Mouse (Mus musculus): ENCODE measurements around the gene Rplp0. TPM values are rescaled to one million over a fixed set of nuclear protein-coding genes. Genes with fewer than 3 reads are reported as not detected.
A peak's percentile ranks its signal among the peaks of the same experiment; 100 is the strongest.

Gene Rplp0
- polyA plus RNA-seq, 1 experiment from 2014 or later, result 832 TPM

DNA sequence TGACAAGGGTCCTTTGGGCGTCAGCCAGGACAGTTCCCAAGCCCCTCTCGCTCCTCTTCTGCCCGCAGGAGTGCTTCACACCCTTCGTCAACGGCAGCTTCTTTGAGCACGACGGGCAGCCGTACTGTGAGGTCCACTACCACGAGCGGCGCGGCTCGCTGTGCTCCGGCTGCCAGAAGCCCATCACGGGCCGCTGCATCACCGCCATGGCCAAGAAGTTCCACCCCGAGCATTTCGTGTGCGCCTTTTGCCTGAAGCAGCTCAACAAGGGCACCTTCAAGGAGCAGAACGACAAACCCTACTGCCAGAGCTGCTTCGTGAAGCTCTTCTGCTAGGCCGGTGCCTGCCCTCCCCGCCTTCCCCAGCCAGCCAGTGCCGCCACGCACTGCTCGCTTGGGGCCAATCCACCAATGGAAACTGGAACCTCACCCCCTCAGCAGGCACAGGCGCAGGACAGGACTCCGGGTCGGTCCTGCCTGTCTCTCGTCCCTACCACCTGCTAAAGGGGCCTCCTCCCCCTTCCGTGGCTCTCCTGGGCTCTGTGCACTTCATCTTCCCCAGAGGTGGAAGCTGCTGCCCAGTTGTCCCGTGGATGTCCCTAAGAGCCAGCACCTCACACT is 5.4 kb upstream of the Rplp0 start:
- Histone ChIP-seq H3K4me3 (ENCODE audit: low read depth, low read length) (no peak overlapping the region), H3K27me3 (replicated peaks; ENCODE audit: control insufficient read depth, insufficient read depth, low read length) (no peaks in the 10 kb centered on the region), H3K4me2 (replicated peaks; ENCODE audit: low read depth) (no peak overlapping the region), H3K36me3 (ENCODE audit: control insufficient read depth, insufficient read depth) (peaks cover 67% of the 10 kb centered on the region), H3K9me3 (ENCODE audit: control insufficient read depth) (no peaks in the 10 kb centered on the region), H3K4me1 (replicated peaks; ENCODE audit: control insufficient read depth, insufficient read depth, low read length) (no peaks in the 10 kb centered on the region), H3K9ac (ENCODE audit: low read depth, low read length) (no peak overlapping the region), H3K27ac (ENCODE audit: low read depth, low read length) (no peak overlapping the region)
- ATAC-seq, result no peak
- TF ChIP-seq CTCF (IDR thresholded peaks at IDR 0.05; ENCODE audit: low read depth), result no peak
- 91% methylated on average over 33 of the region's 33 CpGs for WGBS

DNA sequence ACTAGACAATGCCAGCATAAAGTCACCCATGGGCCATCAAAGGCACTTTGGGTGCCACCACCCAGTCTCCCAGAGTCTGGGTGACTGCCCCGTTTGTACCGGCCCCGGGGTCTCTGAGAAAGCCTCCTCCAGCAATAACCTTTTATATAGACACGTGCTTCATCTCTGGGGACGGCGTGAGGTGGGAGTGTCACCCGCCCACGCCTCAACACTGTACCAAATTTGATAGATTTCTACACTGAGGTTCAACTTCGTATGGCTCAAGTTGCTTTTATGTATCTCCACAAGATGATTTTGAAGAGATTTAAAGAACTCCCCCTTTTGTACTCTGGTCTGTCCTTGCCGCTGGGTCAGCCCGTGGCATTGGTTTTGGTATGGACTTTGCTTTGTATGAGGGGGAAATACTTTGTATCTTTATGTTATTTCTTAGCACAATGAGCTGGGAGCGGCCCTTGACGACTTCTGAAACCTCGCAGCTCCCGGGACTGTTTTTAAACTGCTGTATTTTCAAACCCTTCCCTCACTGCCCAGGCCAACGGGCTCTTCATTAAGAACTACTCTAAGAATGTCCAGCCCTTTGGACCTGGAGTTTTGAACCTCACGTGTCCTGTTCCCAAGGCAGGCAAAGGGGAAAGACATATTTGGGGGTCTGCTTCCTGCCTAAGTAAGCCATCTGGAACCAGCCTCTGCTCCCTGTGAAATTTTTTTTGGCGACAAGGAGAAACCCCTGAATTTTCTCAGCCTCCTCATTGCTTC is 4.6 kb upstream of the Rplp0 start:
- 75% methylated on average over 18 of the region's 18 CpGs for WGBS
- peak overlapping the region; percentile 81 for H3K27ac ChIP-seq (ENCODE audit: low read depth, low read length)
- no peak overlapping the region for H3K4me3 ChIP-seq (ENCODE audit: low read depth, low read length)
- no peaks in the 10 kb centered on the region for H3K4me1 ChIP-seq (replicated peaks; ENCODE audit: control insufficient read depth, insufficient read depth, low read length)
- peaks cover 59% of the 10 kb centered on the region for H3K36me3 ChIP-seq (ENCODE audit: control insufficient read depth, insufficient read depth)
- H3K9me3 ChIP-seq (ENCODE audit: control insufficient read depth), result no peaks in the 10 kb centered on the region
- no peak for TF ChIP-seq CTCF (IDR thresholded peaks at IDR 0.05; ENCODE audit: low read depth)
- H3K9ac ChIP-seq (ENCODE audit: low read depth, low read length), result no peak overlapping the region
- no peak overlapping the region for H3K4me2 ChIP-seq (replicated peaks; ENCODE audit: low read depth)
- ATAC-seq, result no peak
- no peaks in the 10 kb centered on the region for H3K27me3 ChIP-seq (replicated peaks; ENCODE audit: control insufficient read depth, insufficient read depth, low read length)

DNA sequence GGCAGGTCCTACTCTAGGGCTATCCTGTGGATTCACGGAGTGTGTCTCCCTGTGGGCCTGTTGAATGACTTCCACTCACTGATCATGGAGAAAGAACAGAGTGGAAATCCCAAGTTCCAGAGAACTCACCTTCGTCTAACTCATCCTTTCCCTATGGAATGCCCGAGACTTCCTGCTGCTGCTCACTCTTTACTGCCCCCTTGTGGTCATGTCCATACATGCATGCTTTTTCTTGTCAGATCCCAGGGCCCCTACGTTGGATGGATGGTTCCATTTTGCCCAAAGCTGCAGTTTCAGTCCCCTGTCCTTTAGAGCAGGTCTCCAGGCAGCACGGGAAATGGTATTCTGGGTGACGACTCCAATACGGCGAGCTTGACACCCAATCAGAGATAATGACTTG is 3.0 kb upstream of the Rplp0 start:
- Histone ChIP-seq H3K4me2 (replicated peaks; ENCODE audit: low read depth) (peak overlapping the region; percentile 21; the same call in 1 of the 2 replicates), H3K9me3 (ENCODE audit: control insufficient read depth) (no peaks in the 10 kb centered on the region), H3K9ac (ENCODE audit: low read depth, low read length) (no peak overlapping the region), H3K4me1 (replicated peaks; ENCODE audit: control insufficient read depth, insufficient read depth, low read length) (no peaks in the 10 kb centered on the region), H3K27me3 (replicated peaks; ENCODE audit: control insufficient read depth, insufficient read depth, low read length) (no peaks in the 10 kb centered on the region), H3K4me3 (ENCODE audit: low read depth, low read length) (no peak overlapping the region), H3K36me3 (ENCODE audit: control insufficient read depth, insufficient read depth) (peaks cover 49% of the 10 kb centered on the region), H3K27ac (ENCODE audit: low read depth, low read length) (peak overlapping the region; percentile 81)
- TF ChIP-seq CTCF (IDR thresholded peaks at IDR 0.05; ENCODE audit: low read depth), result peak; percentile 99
- peak; percentile 14; the same call in 1 of the 2 replicates for ATAC-seq
- WGBS, result 14% methylated on average over 8 of the region's 8 CpGs

DNA sequence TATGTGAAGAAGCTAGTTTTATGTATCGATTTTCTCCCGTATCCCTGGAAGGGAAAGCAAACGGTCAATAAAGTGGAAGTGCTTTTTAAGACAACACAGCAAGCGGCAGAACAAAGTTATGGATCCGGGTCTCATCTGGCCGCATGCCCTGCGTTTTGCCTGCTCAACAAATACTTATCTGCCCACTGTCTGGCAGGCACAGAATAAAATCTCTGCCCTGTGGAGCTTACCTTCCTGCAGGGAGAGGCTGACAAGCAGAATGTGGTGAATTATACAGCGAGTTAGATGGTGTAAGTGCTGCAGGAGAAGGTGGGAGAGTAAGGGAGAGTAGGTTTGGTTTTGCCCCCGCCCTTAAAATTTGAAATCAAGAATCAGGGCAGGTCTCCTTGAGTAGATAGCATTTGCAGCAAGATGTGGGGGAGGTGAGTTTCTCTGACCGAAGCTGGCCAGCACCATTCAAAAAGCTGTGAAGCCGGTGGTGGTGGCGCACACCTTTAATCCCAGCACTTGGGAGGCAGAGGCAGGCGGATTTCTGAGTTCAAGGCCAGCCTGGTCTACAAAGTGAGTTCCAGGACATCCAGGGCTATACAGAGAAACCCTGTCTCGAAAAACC is 979 bp upstream of the Rplp0 start:
- no peak for TF ChIP-seq CTCF (IDR thresholded peaks at IDR 0.05; ENCODE audit: low read depth)
- no peak overlapping the region for H3K4me2 ChIP-seq (replicated peaks; ENCODE audit: low read depth)
- 80% methylated on average over 14 of the region's 14 CpGs for WGBS
- no peaks in the 10 kb centered on the region for H3K9me3 ChIP-seq (ENCODE audit: control insufficient read depth)
- peaks cover 48% of the 10 kb centered on the region for H3K36me3 ChIP-seq (ENCODE audit: control insufficient read depth, insufficient read depth)
- no peak overlapping the region for H3K9ac ChIP-seq (ENCODE audit: low read depth, low read length)
- no peaks in the 10 kb centered on the region for H3K27me3 ChIP-seq (replicated peaks; ENCODE audit: control insufficient read depth, insufficient read depth, low read length)
- no peak overlapping the region for H3K4me3 ChIP-seq (ENCODE audit: low read depth, low read length)
- no peaks in the 10 kb centered on the region for H3K4me1 ChIP-seq (replicated peaks; ENCODE audit: control insufficient read depth, insufficient read depth, low read length)
- ATAC-seq, result no peak
- H3K27ac ChIP-seq (ENCODE audit: low read depth, low read length), result no peak overlapping the region; the same call in 1 of the 2 replicates

DNA sequence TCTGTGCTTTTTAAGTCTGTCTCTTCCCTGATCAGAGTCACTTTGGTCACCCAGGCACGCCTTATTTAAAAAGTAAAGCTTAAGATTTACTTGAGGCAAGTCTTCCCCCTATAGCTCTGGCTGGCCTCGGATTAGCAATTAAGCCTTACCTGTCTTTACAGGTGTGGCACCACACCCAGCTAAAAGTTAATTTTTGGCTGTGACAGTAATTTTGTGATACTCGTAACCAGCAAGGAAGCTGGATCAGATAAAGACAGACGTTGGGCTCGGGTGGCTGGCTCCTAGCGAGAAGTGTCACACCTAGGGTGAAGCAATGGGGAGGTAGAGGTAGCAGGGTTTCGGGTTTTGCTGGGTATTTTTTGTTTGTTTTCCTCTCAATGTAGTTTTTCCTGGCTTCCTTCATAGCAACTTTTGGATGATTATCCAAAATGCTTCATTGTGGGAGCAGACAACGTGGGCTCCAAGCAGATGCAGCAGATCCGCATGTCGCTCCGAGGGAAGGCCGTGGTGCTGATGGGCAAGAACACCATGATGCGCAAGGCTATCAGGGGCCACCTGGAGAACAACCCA is 1.2 kb downstream of the Rplp0 start:
- WGBS, result 22% methylated on average over 13 of the region's 13 CpGs
- Histone ChIP-seq H3K27ac (ENCODE audit: low read depth, low read length) (no peak overlapping the region), H3K4me2 (replicated peaks; ENCODE audit: low read depth) (peak overlapping the region; percentile 66), H3K4me1 (replicated peaks; ENCODE audit: control insufficient read depth, insufficient read depth, low read length) (no peaks in the 10 kb centered on the region), H3K36me3 (ENCODE audit: control insufficient read depth, insufficient read depth) (peaks cover 33% of the 10 kb centered on the region), H3K9me3 (ENCODE audit: control insufficient read depth) (no peaks in the 10 kb centered on the region), H3K4me3 (ENCODE audit: low read depth, low read length) (peak overlapping the region; percentile 70), H3K27me3 (replicated peaks; ENCODE audit: control insufficient read depth, insufficient read depth, low read length) (no peaks in the 10 kb centered on the region), H3K9ac (ENCODE audit: low read depth, low read length) (peak overlapping the region; percentile 88)
- TF ChIP-seq CTCF (IDR thresholded peaks at IDR 0.05; ENCODE audit: low read depth), result no peak
- ATAC-seq, result no peak

Measured in intestine, postnatal 0 days (tissue).